Mouse (Mus musculus) midbrain, embryonic 16.5 days (tissue): ENCODE results near the gene P2ry2. TPM values are rescaled to one million over a fixed set of nuclear protein-coding genes. Genes with fewer than 3 reads are reported as not detected.

Experiments used
- ATAC-seq: fragments of 200-750 bp; cut with Nextera tagmentation; 2 replicates; pipeline ENCODE4 v1.8.0; 2017; ENCODE audit warnings: moderate TSS enrichment
- H3K27ac ChIP-seq: fragments of 300-500 bp; sonication (generic); 2 replicates; pipeline ENCODE4 v1.5.1; 2014; ENCODE audit warnings: mild to moderate bottlenecking, low read length, mixed read lengths
- H3K27me3 ChIP-seq: fragments of 300-500 bp; sonication (generic); 2 replicates; pipeline ENCODE4 v1.6.1; 2014; ENCODE audit warnings: low read depth, low read length, mixed read lengths; ENCODE audit not compliant: control insufficient read depth, insufficient read depth
- H3K36me3 ChIP-seq: fragments of 300-500 bp; sonication (generic); 2 replicates; pipeline ENCODE4 v1.6.1; 2014; ENCODE audit warnings: mild to moderate bottlenecking, low read length, moderate library complexity, mixed read lengths; ENCODE audit not compliant: control insufficient read depth, insufficient read depth
- H3K4me1 ChIP-seq: fragments of 300-500 bp; sonication (generic); 2 replicates; pipeline ENCODE4 v1.6.1; 2014; ENCODE audit warnings: mild to moderate bottlenecking, low read length, mixed read lengths; ENCODE audit not compliant: control insufficient read depth, insufficient read depth
- H3K4me2 ChIP-seq: fragments of 300-500 bp; sonication (generic); 2 replicates; pipeline ENCODE4 v1.6.1; 2014; ENCODE audit warnings: mild to moderate bottlenecking, low read length, mixed read lengths
- H3K4me3 ChIP-seq: fragments of 300-500 bp; sonication (generic); 2 replicates; pipeline ENCODE4 v1.5.1; 2014; ENCODE audit warnings: low read depth, mild to moderate bottlenecking, low read length, moderate library complexity, mixed read lengths
- H3K9ac ChIP-seq: fragments of 300-500 bp; sonication (generic); 2 replicates; pipeline ENCODE4 v1.6.1; 2014; ENCODE audit warnings: low read depth, low read length, mixed read lengths
- H3K9me3 ChIP-seq: fragments of 300-500 bp; sonication (generic); replicated peaks from 2 replicates; pipeline ENCODE4 v1.6.1; 2014; ENCODE audit warnings: mild to moderate bottlenecking, low read length, mixed read lengths; ENCODE audit not compliant: control insufficient read depth, poor library complexity, severe bottlenecking
- WGBS: fragments of 180-500 bp; shearing (Covaris S2); extraction: QIAGEN DNeasy Blood & Tissue Kit; methylation state at CpG from one replicate; pipeline ENCODE4 v1.1.7; 2014; 5-methylcytosine and 5-hydroxymethylcytosine counted together
- polyA plus RNA-seq: library from polyadenylated mRNA; unstranded; fragments of >200 nt; fragmentation: Nextera tagmentation; extraction: Ambion mirVana; gene quantifications from 2 replicates; pipeline ENCODE4 v1.2.1, GENCODE M21; 2015

The P2ry2 gene
- polyA plus RNA-seq, 1 experiment from 2014 or later = 0.21 TPM

DNA sequence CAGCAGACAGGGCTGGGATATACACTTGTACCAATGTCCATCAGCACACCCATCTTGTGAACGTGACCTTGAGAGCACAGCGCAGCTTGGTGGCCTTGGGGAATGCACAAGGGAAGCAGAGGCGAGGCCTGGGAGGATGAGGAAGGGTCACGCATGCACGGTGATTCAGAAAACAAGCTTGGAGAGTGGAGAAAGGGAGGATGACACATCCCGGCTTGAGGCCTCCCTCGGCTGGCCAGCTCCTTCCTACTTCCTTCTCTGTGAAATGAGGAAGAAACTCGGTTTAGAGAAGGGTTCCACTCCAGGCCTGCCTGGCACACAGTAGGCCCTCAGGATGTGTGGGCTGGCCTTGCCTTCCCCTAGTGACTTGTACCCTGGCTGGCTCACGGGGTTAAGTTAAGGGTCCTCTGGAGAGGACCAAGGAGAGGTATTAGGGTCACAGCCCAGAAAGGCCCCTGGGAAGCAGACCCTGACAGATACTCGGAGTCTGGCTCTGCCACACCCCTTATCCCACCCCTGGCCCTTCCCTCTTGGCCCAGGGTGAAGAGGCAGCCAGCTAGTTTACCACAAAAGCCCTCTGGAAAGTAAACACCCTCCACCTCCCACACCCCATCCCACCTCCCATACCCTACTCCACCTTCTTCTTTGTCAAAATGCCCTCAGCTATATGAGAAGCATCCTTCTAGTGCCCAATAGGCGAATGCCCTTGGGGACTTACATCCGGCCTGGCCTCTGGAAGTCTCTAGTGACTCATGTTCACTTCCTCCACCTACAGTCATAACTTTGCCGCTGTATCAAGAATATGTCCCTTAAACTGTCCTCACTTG lies 38.3 kb upstream of the P2ry2 start:
- no peaks in the 10 kb centered on the region for H3K36me3 ChIP-seq
- ATAC-seq = peak; percentile 33
- no peaks in the 10 kb centered on the region for H3K27me3 ChIP-seq
- 0 out of 2 replicates have a peak, but pooled peaks cover 2% of the 10 kb centered on the region for H3K4me1 ChIP-seq
- no peak overlapping the region for H3K27ac ChIP-seq
- H3K9me3 ChIP-seq = no peaks in the 10 kb centered on the region
- no peak overlapping the region for H3K4me2 ChIP-seq
- 71% methylated on average over 13 of the region's 13 CpGs for WGBS
- H3K4me3 ChIP-seq = no peak overlapping the region
- H3K9ac ChIP-seq = no peak overlapping the region

GRCm38 (mm10) chr7:101049326-101050087 lies 36.8 kb upstream of the P2ry2 start:
- Histone ChIP-seq H3K4me1 (0 out of 2 replicates have a peak, but pooled peaks cover 2% of the 10 kb centered on the region), H3K4me3 (no peak overlapping the region), H3K9me3 (no peaks in the 10 kb centered on the region), H3K36me3 (no peaks in the 10 kb centered on the region), H3K4me2 (no peak overlapping the region), H3K27me3 (no peaks in the 10 kb centered on the region), H3K27ac (no peak overlapping the region), H3K9ac (no peak overlapping the region)
- no peak for ATAC-seq
- WGBS = 83% methylated on average over 7 of the region's 7 CpGs

GRCm38 (mm10) chr7:101048247-101048646 lies 35.6 kb upstream of the P2ry2 start:
- Histone ChIP-seq H3K9ac (no peak overlapping the region), H3K9me3 (no peaks in the 10 kb centered on the region), H3K36me3 (no peaks in the 10 kb centered on the region), H3K4me1 (0 out of 2 replicates have a peak, but pooled peaks cover 2% of the 10 kb centered on the region), H3K4me2 (no peak overlapping the region), H3K27me3 (no peaks in the 10 kb centered on the region), H3K27ac (no peak overlapping the region), H3K4me3 (no peak overlapping the region)
- 81% methylated on average over 5 of the region's 5 CpGs for WGBS
- ATAC-seq = no peak

DNA sequence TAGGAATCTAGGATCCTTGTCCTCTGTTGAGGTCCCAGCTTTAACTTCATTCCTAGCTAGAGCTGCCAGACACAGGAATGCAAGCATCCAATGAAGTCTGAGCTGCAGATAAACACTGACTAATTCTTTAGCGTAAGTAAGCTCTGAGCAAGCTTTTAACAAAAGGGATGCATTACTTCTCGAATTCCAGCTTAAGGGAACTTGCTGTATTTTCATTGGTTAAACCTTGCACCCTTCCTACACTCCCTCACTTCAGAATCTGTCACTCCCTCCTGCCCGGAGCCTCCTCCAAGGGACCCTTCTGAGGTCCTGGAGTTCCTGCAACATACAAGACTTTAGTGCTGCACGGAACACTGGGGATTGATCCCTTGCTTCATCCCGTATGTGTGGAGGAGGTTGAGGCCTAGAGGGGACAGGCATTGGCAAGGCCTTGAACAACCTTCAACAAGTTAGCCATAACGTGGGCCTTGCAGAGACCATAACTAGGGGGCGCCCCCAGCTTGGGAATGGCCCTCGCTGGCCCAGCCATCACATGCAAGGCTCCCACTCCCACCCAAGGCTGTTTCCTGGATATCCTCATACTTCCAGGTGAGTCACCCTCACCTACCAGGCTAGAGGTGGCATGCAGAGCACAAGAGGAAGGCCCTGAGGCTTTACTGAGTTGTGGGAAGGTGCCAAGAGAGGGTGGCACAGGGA lies 31.3 kb upstream of the P2ry2 start:
- no peak overlapping the region for H3K9ac ChIP-seq
- 54% methylated on average over 8 of the region's 8 CpGs for WGBS
- H3K27me3 ChIP-seq = no peaks in the 10 kb centered on the region
- H3K27ac ChIP-seq = no peak overlapping the region
- H3K4me1 ChIP-seq = no peaks in the 10 kb centered on the region
- H3K36me3 ChIP-seq = no peaks in the 10 kb centered on the region
- no peak overlapping the region for H3K4me2 ChIP-seq
- no peak overlapping the region for H3K4me3 ChIP-seq
- ATAC-seq = no peak
- no peaks in the 10 kb centered on the region for H3K9me3 ChIP-seq

- H3K27me3 ChIP-seq = no peaks in the 10 kb centered on the region
- 76% methylated on average over 5 of the region's 5 CpGs for WGBS
- no peak overlapping the region for H3K9ac ChIP-seq
- no peak for ATAC-seq
- no peak overlapping the region for H3K4me3 ChIP-seq
- no peak overlapping the region for H3K4me2 ChIP-seq
- H3K36me3 ChIP-seq = no peaks in the 10 kb centered on the region
- H3K4me1 ChIP-seq = no peaks in the 10 kb centered on the region
- H3K9me3 ChIP-seq = no peaks in the 10 kb centered on the region
- no peak overlapping the region for H3K27ac ChIP-seq
These were observed 29.5 kb upstream of the P2ry2 start for GRCm38 (mm10) chr7:101041977-101042749.

- Histone ChIP-seq H3K36me3 (no peaks in the 10 kb centered on the region), H3K4me1 (no peaks in the 10 kb centered on the region), H3K9me3 (no peaks in the 10 kb centered on the region), H3K9ac (no peak overlapping the region), H3K27me3 (no peaks in the 10 kb centered on the region), H3K4me3 (no peak overlapping the region), H3K4me2 (no peak overlapping the region), H3K27ac (no peak overlapping the region)
- WGBS = 80% methylated on average over 2 of the region's 2 CpGs
- no peak for ATAC-seq
These were observed 28.9 kb upstream of the P2ry2 start for GRCm38 (mm10) chr7:101041544-101041943.

DNA sequence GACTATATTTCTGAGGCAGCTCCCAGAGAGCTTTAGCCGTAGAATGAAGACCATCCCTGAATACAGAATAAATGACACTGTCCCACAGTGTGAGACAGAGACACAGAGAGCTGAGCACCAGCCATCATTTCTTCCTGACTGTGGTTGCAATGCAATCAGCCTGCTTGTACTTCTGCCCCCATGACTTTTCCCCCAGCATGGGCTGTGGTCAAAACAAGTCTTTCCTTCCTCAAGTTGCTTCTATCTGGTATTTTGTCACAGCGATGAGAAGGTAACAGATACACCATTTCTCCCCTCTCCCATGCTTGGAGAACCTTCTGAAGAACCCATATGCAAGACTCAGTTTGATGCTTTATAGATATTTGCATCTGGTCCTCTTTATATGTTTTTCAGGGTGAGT lies 20.7 kb upstream of the P2ry2 start:
- H3K9ac ChIP-seq = no peak overlapping the region
- no peak overlapping the region for H3K4me2 ChIP-seq
- 90% methylated on average over 2 of the region's 2 CpGs for WGBS
- no peaks in the 10 kb centered on the region for H3K27me3 ChIP-seq
- H3K36me3 ChIP-seq = no peaks in the 10 kb centered on the region
- H3K4me3 ChIP-seq = no peak overlapping the region
- no peaks in the 10 kb centered on the region for H3K9me3 ChIP-seq
- H3K4me1 ChIP-seq = no peaks in the 10 kb centered on the region
- no peak for ATAC-seq
- H3K27ac ChIP-seq = no peak overlapping the region

DNA sequence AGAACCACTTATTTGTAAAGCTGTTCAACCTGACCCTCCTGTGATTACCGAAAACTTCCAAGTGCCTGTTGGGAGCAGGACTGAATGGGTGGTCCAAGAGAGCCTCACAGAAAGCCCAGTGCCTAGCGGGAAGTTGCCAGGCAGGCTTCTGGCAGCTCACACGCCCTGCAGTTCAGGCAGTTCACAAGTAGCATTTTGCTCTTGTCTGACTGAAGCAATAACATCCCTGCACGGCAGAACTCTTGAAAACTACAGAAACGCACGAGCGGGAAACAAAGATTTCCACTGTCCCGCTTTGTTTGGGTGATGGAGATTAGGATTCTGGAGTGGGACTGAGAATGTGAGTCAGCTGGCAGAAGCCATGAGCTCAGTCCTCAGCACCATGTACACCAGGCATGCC lies 18.6 kb upstream of the P2ry2 start:
- Histone ChIP-seq H3K4me1 (no peaks in the 10 kb centered on the region), H3K27me3 (no peaks in the 10 kb centered on the region), H3K27ac (no peak overlapping the region), H3K4me3 (no peak overlapping the region), H3K4me2 (no peak overlapping the region), H3K9me3 (no peaks in the 10 kb centered on the region), H3K36me3 (no peaks in the 10 kb centered on the region), H3K9ac (no peak overlapping the region)
- 47% methylated on average over 8 of the region's 8 CpGs for WGBS
- no peak for ATAC-seq
